Mouse (Mus musculus) ES-Bruce4 (cell line): ENCODE results near the gene Ppp1r1b. TPM values are rescaled to one million over a fixed set of nuclear protein-coding genes. Genes with fewer than 3 reads are reported as not detected.
A peak's percentile ranks its signal among the peaks of the same experiment; 100 is the strongest.
"Not testable (repeated sequence)": the region's sequence is repeated elsewhere in the genome, so short reads cannot be mapped to it uniquely, and the experiment has no call there.

ENCODE experiments used
- H3K27ac ChIP-seq: 2 replicates; pipeline ENCODE4 v1.5.1; 2012; ENCODE audit warnings: low read length, inconsistent platforms; ENCODE audit not compliant: insufficient read depth
- H3K27me3 ChIP-seq: 2 replicates; pipeline ENCODE4 v1.6.1; 2012; ENCODE audit warnings: mild to moderate bottlenecking, low read length, inconsistent platforms; ENCODE audit not compliant: control insufficient read depth, poor library complexity, insufficient read depth, severe bottlenecking
- H3K36me3 ChIP-seq: 2 replicates; pipeline ENCODE4 v1.6.1; 2012; ENCODE audit warnings: inconsistent platforms, mild to moderate bottlenecking, low read length, moderate library complexity; ENCODE audit not compliant: control insufficient read depth, poor library complexity, insufficient read depth, severe bottlenecking
- H3K4me1 ChIP-seq: one replicate; pipeline ENCODE4 v1.8.1; 2011; ENCODE audit warnings: low read length; ENCODE audit not compliant: control insufficient read depth, insufficient read depth
- H3K4me3 ChIP-seq: 2 replicates; pipeline ENCODE4 v1.5.1; 2011; ENCODE audit warnings: low read depth, mild to moderate bottlenecking, low read length
- H3K9ac ChIP-seq: 2 replicates; pipeline ENCODE4 v1.6.1; 2012; ENCODE audit warnings: low read depth, mild to moderate bottlenecking, inconsistent platforms; ENCODE audit not compliant: poor library complexity, severe bottlenecking
- H3K9me3 ChIP-seq: replicated peaks from 2 replicates; pipeline ENCODE4 v1.6.1; 2012; ENCODE audit warnings: mild to moderate bottlenecking, low read length, inconsistent platforms; ENCODE audit not compliant: control insufficient read depth, poor library complexity, insufficient read depth, severe bottlenecking
- CTCF ChIP-seq: IDR thresholded peaks from one replicate; pipeline ENCODE4 v1.8.1; 2011; ENCODE audit warnings: low read depth, low read length
- EP300 ChIP-seq: IDR thresholded peaks from 2 replicates; pipeline ENCODE4 v1.6.1; 2011; ENCODE audit warnings: low read depth, low read length; ENCODE audit not compliant: insufficient read depth
- POLR2A ChIP-seq: IDR thresholded peaks from one replicate; pipeline ENCODE4 v1.8.1; 2011; ENCODE audit warnings: low read length; ENCODE audit not compliant: insufficient read depth
- polyA plus RNA-seq: library from polyadenylated mRNA; stranded (reverse); fragments of >200 nt; gene quantifications from 2 replicates; pipeline ENCODE4 v1.2.4, GENCODE M21; 2011; ENCODE audit warnings: low read depth; ENCODE audit not compliant: missing spikeins, insufficient read depth, insufficient read length

Ppp1r1b gene
- polyA plus RNA-seq, 1 experiment, result 1.5 TPM

GRCm38 (mm10) chr11:98380106-98380505 is 31.9 kb downstream of the Ppp1r1b start:
- Histone ChIP-seq H3K27me3 (no peaks in the 10 kb centered on the region), H3K27ac (no peak overlapping the region), H3K4me1 (no peaks in the 10 kb centered on the region), H3K9ac (no peak overlapping the region), H3K4me3 (no peak overlapping the region), H3K36me3 (no peaks in the 10 kb centered on the region; the same call in 1 of the 2 replicates), H3K9me3 (no peaks in the 10 kb centered on the region)
- no peak for TF ChIP-seq POLR2A
- no peak for TF ChIP-seq CTCF

GRCm38 (mm10) chr11:98381651-98382050 is 33.4 kb downstream of the Ppp1r1b start:
- H3K27me3 ChIP-seq, result no peaks in the 10 kb centered on the region
- no peak overlapping the region for H3K9ac ChIP-seq
- H3K9me3 ChIP-seq, result no peaks in the 10 kb centered on the region
- H3K4me3 ChIP-seq, result no peak overlapping the region
- H3K27ac ChIP-seq, result no peak overlapping the region
- no peaks in the 10 kb centered on the region for H3K4me1 ChIP-seq
- H3K36me3 ChIP-seq, result no peaks in the 10 kb centered on the region; the same call in 1 of the 2 replicates
- no peak for TF ChIP-seq CTCF
- TF ChIP-seq EP300, result no peak
- no peak for TF ChIP-seq POLR2A

GRCm38 (mm10) chr11:98382405-98382804 is 34.2 kb downstream of the Ppp1r1b start:
- H3K4me1 ChIP-seq, H3K4me3 ChIP-seq, H3K9ac ChIP-seq, H3K36me3 ChIP-seq, H3K9me3 ChIP-seq, H3K27me3 ChIP-seq, H3K27ac ChIP-seq: not testable (repeated sequence)

GRCm38 (mm10) chr11:98383261-98384030 is 35.2 kb downstream of the Ppp1r1b start, which contains the start of gene Tcap:
Gene Tcap (plus strand): TSS chr11:98383811.
- Histone ChIP-seq H3K4me3 (peak within 1 kb of the TSS; percentile 5; the same call in 1 of the 2 replicates), H3K9ac (0 out of 2 replicates have a peak within 1 kb of the TSS, but pooled peaks have one; percentile 5), H3K9me3 (no peaks in the 10 kb centered on the region), H3K4me1 (no peaks in the 10 kb centered on the region), H3K27ac (no peak within 1 kb of the TSS), H3K36me3 (no peaks in the 10 kb centered on the region), H3K27me3 (no peaks in the 10 kb centered on the region)
- no peak for TF ChIP-seq CTCF
- TF ChIP-seq POLR2A, result no peak
- TF ChIP-seq EP300, result no peak

GRCm38 (mm10) chr11:98384216-98384615 is 36.0 kb downstream of the Ppp1r1b start:
- Histone ChIP-seq H3K4me3 (peak overlapping the region; percentile 5; the same call in 1 of the 2 replicates), H3K4me1 (no peaks in the 10 kb centered on the region), H3K9ac (0 out of 2 replicates have a peak overlapping the region, but pooled peaks have one; percentile 5), H3K27ac (no peak overlapping the region), H3K36me3 (no peaks in the 10 kb centered on the region), H3K9me3 (no peaks in the 10 kb centered on the region), H3K27me3 (no peaks in the 10 kb centered on the region)
- TF ChIP-seq POLR2A (no peak), EP300 (no peak), CTCF (no peak)
